Mouse (Mus musculus): ENCODE results near the gene Tk1.

DNA sequence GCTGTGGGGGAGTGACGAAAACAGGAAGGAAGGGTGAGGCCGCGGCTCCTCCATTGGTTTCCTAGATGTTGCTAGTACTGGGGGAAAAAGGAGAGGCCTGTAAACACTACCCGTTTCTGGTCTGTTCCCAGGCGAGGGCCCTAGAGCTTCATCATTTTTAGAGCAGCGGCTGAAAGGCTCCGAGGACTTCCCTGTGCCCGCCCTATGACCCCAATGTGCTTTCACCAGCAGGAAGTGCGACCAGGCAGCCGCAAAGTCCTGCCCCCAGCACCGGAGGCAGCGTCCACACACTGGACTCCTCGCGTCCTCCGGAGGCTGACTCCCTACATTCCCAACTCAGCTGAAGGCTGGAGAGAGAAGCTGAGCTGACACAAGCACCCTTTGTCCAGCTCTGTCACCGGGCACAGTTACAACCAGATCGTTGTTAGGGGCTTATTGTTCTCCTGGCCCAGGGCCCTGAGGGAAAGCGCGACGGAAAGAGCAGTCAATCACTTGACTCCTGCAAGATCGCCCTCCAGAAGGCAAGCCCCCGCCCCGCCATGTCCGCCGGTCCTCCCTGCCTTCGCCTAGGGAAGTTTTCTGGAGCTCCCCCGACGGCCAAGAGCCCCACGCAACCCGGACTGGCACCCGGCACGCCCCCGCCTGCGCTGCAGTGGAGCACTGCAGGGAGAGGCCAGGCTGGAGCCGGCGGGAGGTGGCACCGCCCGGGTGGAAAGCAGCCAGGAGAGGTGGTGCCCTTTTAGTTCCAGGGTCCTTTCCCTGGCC, 46.3 kb downstream of the Tk1 start:
- TF ChIP-seq POLR2A (IDR thresholded peaks at IDR 0.05; ENCODE audit: extremely low read depth, insufficient read depth, low read length) = peak; percentile 52; the same call in 1 of the 2 replicates
- no peak for TF ChIP-seq CTCF (IDR thresholded peaks at IDR 0.05; ENCODE audit: extremely low read depth, insufficient read depth, low read length)
